In genomic region chr9:43924795-43925194, GRCm38 (mm10) we compare ENCODE assay signal across 8 mouse cellular contexts.
DNase-seq lines count a peak whose midpoint lies in the region; ATAC-seq and TF ChIP-seq lines count a peak whose summit lies in the region.

No protein-coding gene starts in this region.

- peaks cover 41% of the 10 kb centered on the region for H3K4me1 ChIP-seq in forebrain, embryonic 16.5 days (replicated peaks; ENCODE audit: control insufficient read depth, insufficient read depth, low read length)
- H3K4me1 ChIP-seq in forebrain, embryonic 10.5 days: peaks cover 46% of the 10 kb centered on the region
- no peaks in the 10 kb centered on the region for H3K4me1 ChIP-seq in liver, embryonic 12.5 days
- H3K4me1 ChIP-seq in CH12.LX (ENCODE audit: control insufficient read depth in 1 of 2, insufficient read depth in 2 of 2): peaks cover 6 to 7% of the 10 kb centered on the region in 2 experiments
- peaks cover 17% of the 10 kb centered on the region for H3K4me1 ChIP-seq in embryonic facial prominence, embryonic 10.5 days

- in situ Hi-C loops in CH12.LX (cut with MboI; ENCODE audit: low pct_ligation_motif_present, low pct_unique_long_range_greater_than_20kb, low sequenced_read_pairs): no loop called here

- H3K79me2 ChIP-seq in CH12.LX (replicated peaks; ENCODE audit: control insufficient read depth, extremely low read depth, insufficient read depth, poor library complexity, severe bottlenecking): no peaks in the 10 kb centered on the region

- no peak overlapping the region for H3K9ac ChIP-seq in forebrain, embryonic 16.5 days (replicated peaks; ENCODE audit: low read depth, low read length)
- no peak overlapping the region for H3K9ac ChIP-seq in liver, embryonic 12.5 days
- no peak overlapping the region for H3K9ac ChIP-seq in CH12.LX (ENCODE audit: insufficient read depth, low read depth)

- no peak; the same call in 1 of the 2 replicates for TF ChIP-seq RAD21 in CH12.LX (IDR thresholded peaks at IDR 0.05; ENCODE audit: low read depth, low read length)

- no peaks in the 10 kb centered on the region for H3K9me3 ChIP-seq in forebrain, embryonic 16.5 days (ENCODE audit: control insufficient read depth, low read length)
- peaks cover 11% of the 10 kb centered on the region; the same call in 1 of the 2 replicates for H3K9me3 ChIP-seq in forebrain, embryonic 10.5 days
- H3K9me3 ChIP-seq in liver, embryonic 12.5 days (replicated peaks): peaks cover 3% of the 10 kb centered on the region; the same call in 1 of the 2 replicates
- H3K9me3 ChIP-seq in CH12.LX (replicated peaks; ENCODE audit: low read length): peaks cover 16% of the 10 kb centered on the region
- H3K9me3 ChIP-seq in embryonic facial prominence, embryonic 10.5 days: no peaks in the 10 kb centered on the region

- no peak for TF ChIP-seq EP300 in CH12.LX (IDR thresholded peaks at IDR 0.05; ENCODE audit: low read length)

- H3K4me3 ChIP-seq in forebrain, embryonic 16.5 days (replicated peaks; ENCODE audit: low read length): no peak overlapping the region
- H3K4me3 ChIP-seq in forebrain, embryonic 10.5 days: no peak overlapping the region
- H3K4me3 ChIP-seq in liver, embryonic 12.5 days: no peak overlapping the region
- no peak overlapping the region for H3K4me3 ChIP-seq in CH12.LX (replicated peaks in 1 of 3; ENCODE audit: low read depth in 2 of 3, low read length in 2 of 3, poor library complexity in 1 of 3)
- no peak overlapping the region for H3K4me3 ChIP-seq in embryonic facial prominence, embryonic 10.5 days

- no peak overlapping the region for H3K27ac ChIP-seq in forebrain, embryonic 16.5 days (ENCODE audit: low read length)
- no peak overlapping the region for H3K27ac ChIP-seq in forebrain, embryonic 10.5 days
- no peak overlapping the region for H3K27ac ChIP-seq in liver, embryonic 12.5 days
- no peak overlapping the region for H3K27ac ChIP-seq in CH12.LX (ENCODE audit: insufficient read depth, low read depth)
- H3K27ac ChIP-seq in embryonic facial prominence, embryonic 10.5 days (replicated peaks): no peak overlapping the region

- H3K4me2 ChIP-seq in forebrain, embryonic 16.5 days (ENCODE audit: low read length): peak overlapping the region; percentile 36
- no peak overlapping the region for H3K4me2 ChIP-seq in liver, embryonic 12.5 days
- no peak overlapping the region for H3K4me2 ChIP-seq in CH12.LX (ENCODE audit: insufficient read depth, low read depth, poor library complexity, severe bottlenecking)

- dilution Hi-C loops in CH12.LX (cut with MboI; ENCODE audit: extremely low pct_ligation_motif_present, extremely low pct_unique_long_range_greater_than_20kb, low sequenced_read_pairs): no loop called here

- 21% methylated on average over 15 of the region's 15 CpGs for WGBS in forebrain, embryonic 16.5 days
- WGBS in forebrain, embryonic 10.5 days: 41% methylated on average over 15 of the region's 15 CpGs
- 33% methylated on average over 15 of the region's 15 CpGs for WGBS in liver, embryonic 12.5 days (ENCODE audit: insufficient replicate concordance)
- WGBS in embryonic facial prominence, embryonic 10.5 days: 37% methylated on average over 15 of the region's 15 CpGs

- ATAC-seq in forebrain, embryonic 16.5 days: no peak
- ATAC-seq in liver, embryonic 12.5 days: no peak

- H3K36me3 ChIP-seq in forebrain, embryonic 16.5 days (ENCODE audit: control insufficient read depth, insufficient read depth): no peaks in the 10 kb centered on the region
- H3K36me3 ChIP-seq in forebrain, embryonic 10.5 days (replicated peaks): no peaks in the 10 kb centered on the region
- no peaks in the 10 kb centered on the region for H3K36me3 ChIP-seq in liver, embryonic 12.5 days
- no peaks in the 10 kb centered on the region for H3K36me3 ChIP-seq in CH12.LX (replicated peaks in 1 of 2; ENCODE audit: control insufficient read depth in 1 of 2, insufficient read depth in 1 of 2, low read length in 1 of 2)
- no peaks in the 10 kb centered on the region for H3K36me3 ChIP-seq in embryonic facial prominence, embryonic 10.5 days (replicated peaks)

- DNase-seq in forebrain, embryonic 10.5 days (ENCODE audit: extremely low spot score, low spot score): no peak
- DNase-seq in liver (peak; percentile 17), CH12.LX (ENCODE audit: extremely low read depth) (no peak)
- peak; percentile 56 for DNase-seq in embryonic facial prominence, embryonic 10.5 days (ENCODE audit: low spot score)
- DNase-seq in urinary bladder, postnatal 10 days (ENCODE audit: low spot score): no peak
- DNase-seq in heart, adult 8-10 months (ENCODE audit: low spot score): no peak

- TF ChIP-seq POLR2A in CH12.LX (IDR thresholded peaks at IDR 0.05; ENCODE audit: low read depth, low read length): no peak

- no peaks in the 10 kb centered on the region for H3K27me3 ChIP-seq in forebrain, embryonic 16.5 days (replicated peaks; ENCODE audit: control insufficient read depth, insufficient read depth, low read length)
- peaks cover 42% of the 10 kb centered on the region for H3K27me3 ChIP-seq in forebrain, embryonic 10.5 days (ENCODE audit: poor library complexity, severe bottlenecking)
- peaks cover 31% of the 10 kb centered on the region for H3K27me3 ChIP-seq in liver, embryonic 12.5 days (replicated peaks)
- peaks cover 55% of the 10 kb centered on the region for H3K27me3 ChIP-seq in CH12.LX (replicated peaks)
- H3K27me3 ChIP-seq in embryonic facial prominence, embryonic 10.5 days (replicated peaks; ENCODE audit: low read depth, poor library complexity, severe bottlenecking): peaks cover 37% of the 10 kb centered on the region

- peak; percentile 36 to 59 for TF ChIP-seq CTCF in CH12.LX (conservative IDR thresholded peaks at IDR 0.05 in 1 of 2, IDR thresholded peaks at IDR 0.05 in 1 of 2; ENCODE audit: low read depth in 2 of 2, low read length in 2 of 2)

TF ChIP-seq in CH12.LX, 34 proteins besides CTCF, POLR2A, EP300 and RAD21:
- TF ChIP-seq SMC3 (IDR thresholded peaks at IDR 0.05; ENCODE audit: low read depth, low read length) (0 out of 2 replicates have a peak, but pooled peaks have one; percentile 6), BHLHE40 (IDR thresholded peaks at IDR 0.05; ENCODE audit: low read depth, low read length) (no peak), ZNF384 (IDR thresholded peaks at IDR 0.05; ENCODE audit: low read depth, low read length) (peak; percentile 81), MAX (IDR thresholded peaks at IDR 0.05; ENCODE audit: low read length) (no peak), CHD1 (IDR thresholded peaks at IDR 0.05; ENCODE audit: low read depth, low read length) (no peak), JUN (IDR thresholded peaks at IDR 0.05; ENCODE audit: insufficient read depth, low read depth, low read length) (no peak), ETS1 (conservative IDR thresholded peaks at IDR 0.05; ENCODE audit: low read depth, low read length) (no peak)

Comparison
In these comparisons a context has a peak if more than half of its experiments do, and no peak if none do; other contexts are left out.
1. DNase-seq: peak in liver (single experiment) and embryonic facial prominence, embryonic 10.5 days (single experiment); none in forebrain, embryonic 10.5 days (single experiment), CH12.LX (single experiment), urinary bladder, postnatal 10 days (single experiment) and heart, adult 8-10 months (single experiment).